Mouse (Mus musculus): ENCODE data around the gene Ramp2.

GRCm38 (mm10) chr11:101280837-101281236 is 35.0 kb downstream of the Ramp2 start:
- TF ChIP-seq CTCF (IDR thresholded peaks at IDR 0.05; ENCODE audit: borderline replicate concordance, insufficient read depth, low read depth, low read length) (no peak), POLR2A (IDR thresholded peaks at IDR 0.05; ENCODE audit: borderline replicate concordance, insufficient read depth, low read length) (no peak)
